Mouse (Mus musculus) megakaryocyte, adult 5-6 weeks (primary cell): ENCODE data around the gene Dcaf15. TPM values are rescaled to one million over a fixed set of nuclear protein-coding genes. Genes with fewer than 3 reads are reported as not detected.
A peak's percentile ranks its signal among the peaks of the same experiment; 100 is the strongest.

Experiments used
- ATAC-seq: 2 replicates; pipeline ENCODE4 v1.8.0; 2016; ENCODE audit warnings: mild to moderate bottlenecking, inconsistent platforms; ENCODE audit not compliant: poor library complexity, severe bottlenecking
- total RNA-seq, 2 experiments: library from RNA; stranded (forward) in 1 of 2; stranded (reverse) in 1 of 2; fragments of 153-499, 151-499 nt in 1 of 2; fragments of 221-1000, 200-1000 nt in 1 of 2; gene quantifications; 2 replicates each; pipeline versions ENCODE4 v1.2.3 to v1.2.4; 2015 to 2017

Dcaf15 gene
- total RNA-seq, 2 experiments from 2014 or later, result 13.6 to 16.4 TPM

GRCm38 (mm10) chr8:84067911-84068310 lies 36.7 kb downstream of the Dcaf15 start:
- no peak for ATAC-seq

- peak; percentile 55 for ATAC-seq
Observed at GRCm38 (mm10) chr8:84067047-84067573, 37.5 kb downstream of the Dcaf15 start.

- peak; percentile 81 for ATAC-seq
Observed at GRCm38 (mm10) chr8:84066291-84066930, 38.2 kb downstream of the Dcaf15 start, which contains the start of gene Rfx1. Rfx1 (plus strand) TSS chr8:84066834.

- ATAC-seq, result no peak
Observed at GRCm38 (mm10) chr8:84065457-84066072, 39.0 kb downstream of the Dcaf15 start.

- ATAC-seq, result no peak
Observed at GRCm38 (mm10) chr8:84065037-84065436, 39.5 kb downstream of the Dcaf15 start, which contains the start of gene Gm10643. Gm10643 (minus strand) TSS chr8:84065137.

GRCm38 (mm10) chr8:84063861-84064610 lies 40.5 kb downstream of the Dcaf15 start:
- ATAC-seq, result peak; percentile 10; the same call in 1 of the 2 replicates

GRCm38 (mm10) chr8:84060245-84060644 lies 44.3 kb downstream of the Dcaf15 start:
- no peak for ATAC-seq

GRCm38 (mm10) chr8:84059226-84059625 lies 45.3 kb downstream of the Dcaf15 start:
- no peak for ATAC-seq

GRCm38 (mm10) chr8:84057827-84058226 lies 46.7 kb downstream of the Dcaf15 start:
- ATAC-seq, result no peak

GRCm38 (mm10) chr8:84053229-84053628 lies 51.3 kb downstream of the Dcaf15 start:
- no peak for ATAC-seq

- no peak for ATAC-seq
Observed at GRCm38 (mm10) chr8:84052746-84053145, 51.8 kb downstream of the Dcaf15 start.

GRCm38 (mm10) chr8:84048171-84048570 lies 56.4 kb downstream of the Dcaf15 start:
- ATAC-seq, result no peak

Other genes with a start within 250 kb of the Dcaf15 start
- 2.4 and 3.6 TPM in 2 replicates for gene Adgrl1, start 204.7 kb downstream of the Dcaf15 start, total RNA-seq (2015)
- gene Adgrl1, start 204.7 kb downstream of the Dcaf15 start, total RNA-seq (2017), result 1.7 TPM in 2 replicates
- 0.09 and 0.31 TPM in 2 replicates for gene Gm10644, start 149.6 kb downstream of the Dcaf15 start, total RNA-seq (2015)
- gene Gm10644, start 149.6 kb downstream of the Dcaf15 start, total RNA-seq (2017), result 0.40 and 0.94 TPM in 2 replicates
- gene Asf1b, start 149.3 kb downstream of the Dcaf15 start, total RNA-seq (2015), result 87.3 and 95.0 TPM in 2 replicates
- 68.5 and 71.1 TPM in 2 replicates for gene Asf1b, start 149.3 kb downstream of the Dcaf15 start, total RNA-seq (2017)
- 19.6 and 21.6 TPM in 2 replicates for gene Prkaca, start 131.8 kb downstream of the Dcaf15 start, total RNA-seq (2015)
- 17.7 and 17.9 TPM in 2 replicates for gene Prkaca, start 131.8 kb downstream of the Dcaf15 start, total RNA-seq (2017)
- gene Samd1, start 107.1 kb downstream of the Dcaf15 start, total RNA-seq (2015), result 63.0 and 69.1 TPM in 2 replicates
- 46.6 and 48.4 TPM in 2 replicates for gene Samd1, start 107.1 kb downstream of the Dcaf15 start, total RNA-seq (2017)
- 0.16 TPM in 1 of 2 replicates, not detected in the other for gene 1700067K01Rik, start 103.3 kb downstream of the Dcaf15 start, total RNA-seq (2015)
- 0.41 TPM in 1 of 2 replicates, not detected in the other for gene 1700067K01Rik, start 103.3 kb downstream of the Dcaf15 start, total RNA-seq (2017)
- gene 2210011C24Rik, start 92.6 kb downstream of the Dcaf15 start, total RNA-seq (2015), result not detected in 2 replicates
- gene 2210011C24Rik, start 92.6 kb downstream of the Dcaf15 start, total RNA-seq (2017), result not detected in 2 replicates
- not detected in 2 replicates for gene Palm3, start 83.3 kb downstream of the Dcaf15 start, total RNA-seq (2015)
- not detected in 2 replicates for gene Palm3, start 83.3 kb downstream of the Dcaf15 start, total RNA-seq (2017)
- gene Il27ra, start 62.2 kb downstream of the Dcaf15 start, total RNA-seq (2015), result 1.5 and 2.2 TPM in 2 replicates
- gene Il27ra, start 62.2 kb downstream of the Dcaf15 start, total RNA-seq (2017), result 0.12 and 0.73 TPM in 2 replicates
- not detected in 2 replicates for gene Rln3, start 59.8 kb downstream of the Dcaf15 start, total RNA-seq (2015)
- not detected in 2 replicates for gene Rln3, start 59.8 kb downstream of the Dcaf15 start, total RNA-seq (2017)
- 1.0 and 1.4 TPM in 2 replicates for gene Gm10643, start 39.6 kb downstream of the Dcaf15 start, total RNA-seq (2015)
- gene Gm10643, start 39.6 kb downstream of the Dcaf15 start, total RNA-seq (2017), result 1.7 and 2.4 TPM in 2 replicates
- gene Rfx1, start 37.9 kb downstream of the Dcaf15 start, total RNA-seq (2015), result 9.9 and 10.6 TPM in 2 replicates
- gene Rfx1, start 37.9 kb downstream of the Dcaf15 start, total RNA-seq (2017), result 4.2 and 5.3 TPM in 2 replicates
- 0.21 and 0.65 TPM in 2 replicates for gene Podnl1, start 21.2 kb upstream of the Dcaf15 start, total RNA-seq (2015)
- gene Podnl1, start 21.2 kb upstream of the Dcaf15 start, total RNA-seq (2017), result 0.12 and 0.62 TPM in 2 replicates
- 9.0 and 12.9 TPM in 2 replicates for gene Cc2d1a, start 43.2 kb upstream of the Dcaf15 start, total RNA-seq (2015)
- 5.8 and 9.8 TPM in 2 replicates for gene Cc2d1a, start 43.2 kb upstream of the Dcaf15 start, total RNA-seq (2017)
- 0.07 and 0.09 TPM in 2 replicates for gene 4930432K21Rik, start 43.3 kb upstream of the Dcaf15 start, total RNA-seq (2015)
- gene 4930432K21Rik, start 43.3 kb upstream of the Dcaf15 start, total RNA-seq (2017), result 0.37 and 1.8 TPM in 2 replicates
- not detected in 2 replicates for gene Nanos3, start 80.4 kb upstream of the Dcaf15 start, total RNA-seq (2015)
- gene Nanos3, start 80.4 kb upstream of the Dcaf15 start, total RNA-seq (2017), result not detected in 2 replicates
- gene Zswim4, start 132.3 kb upstream of the Dcaf15 start, total RNA-seq (2015), result 6.2 and 6.5 TPM in 2 replicates
- 8.9 and 9.4 TPM in 2 replicates for gene Zswim4, start 132.3 kb upstream of the Dcaf15 start, total RNA-seq (2017)
- 169 and 188 TPM in 2 replicates for gene D8Ertd738e, start 145.0 kb upstream of the Dcaf15 start, total RNA-seq (2015)
- 99.7 and 113 TPM in 2 replicates for gene D8Ertd738e, start 145.0 kb upstream of the Dcaf15 start, total RNA-seq (2017)
- 11.6 and 13.5 TPM in 2 replicates for gene Mri1, start 152.6 kb upstream of the Dcaf15 start, total RNA-seq (2015)
- gene Mri1, start 152.6 kb upstream of the Dcaf15 start, total RNA-seq (2017), result 4.0 and 4.9 TPM in 2 replicates
- 18.7 and 22.8 TPM in 2 replicates for gene Ccdc130, start 165.6 kb upstream of the Dcaf15 start, total RNA-seq (2015)
- 17.8 and 22.5 TPM in 2 replicates for gene Ccdc130, start 165.6 kb upstream of the Dcaf15 start, total RNA-seq (2017)